Mouse (Mus musculus) intestine, embryonic 15.5 days (tissue): ENCODE measurements at regions not wholly inside any gene's neighbourhood (a gene's known extent, or its start where the extent isn't known, plus 50 kb on each side); places are given as distances from the start of the nearest gene placed in this dataset.
"Not testable (repeated sequence)": the region's sequence is repeated elsewhere in the genome, so short reads cannot be mapped to it uniquely, and the experiment has no call there.

ENCODE experiments used
- ATAC-seq: fragments of 200-750 bp; cut with Nextera tagmentation; 2 replicates; pipeline ENCODE4 v1.8.0; 2017; ENCODE audit warnings: moderate TSS enrichment, moderate library complexity
- H3K27ac ChIP-seq: fragments of 300-500 bp; sonication (generic); 2 replicates; pipeline ENCODE4 v1.5.1; 2015; ENCODE audit warnings: mild to moderate bottlenecking, inconsistent platforms
- H3K27me3 ChIP-seq: fragments of 300-500 bp; sonication (generic); replicated peaks from 2 replicates; pipeline ENCODE4 v1.6.1; 2015; ENCODE audit warnings: inconsistent platforms
- H3K36me3 ChIP-seq: fragments of 300-500 bp; sonication (generic); 2 replicates; pipeline ENCODE4 v1.6.1; 2015; ENCODE audit warnings: inconsistent platforms
- H3K4me1 ChIP-seq: fragments of 300-500 bp; sonication (generic); replicated peaks from 2 replicates; pipeline ENCODE4 v1.6.1; 2015; ENCODE audit warnings: inconsistent platforms
- H3K4me2 ChIP-seq: fragments of 300-500 bp; sonication (generic); replicated peaks from 2 replicates; pipeline ENCODE4 v1.6.1; 2015; ENCODE audit warnings: mild to moderate bottlenecking, inconsistent platforms
- H3K4me3 ChIP-seq: fragments of 300-500 bp; sonication (generic); replicated peaks from 2 replicates; pipeline ENCODE4 v1.5.1; 2015; ENCODE audit warnings: inconsistent platforms
- H3K9ac ChIP-seq: fragments of 300-500 bp; sonication (generic); 2 replicates; pipeline ENCODE4 v1.6.1; 2015; ENCODE audit warnings: inconsistent platforms
- H3K9me3 ChIP-seq: fragments of 300-500 bp; sonication (generic); 2 replicates; pipeline ENCODE4 v1.6.1; 2016; ENCODE audit warnings: inconsistent platforms
- WGBS: fragments of 180-500 bp; shearing (Covaris S2); methylation state at CpG from one replicate; pipeline ENCODE4 v1.1.7; 2015; 5-methylcytosine and 5-hydroxymethylcytosine counted together

GRCm38 (mm10) chr4:16944901-16945300 lies 2660.3 kb upstream of the Gm12353 start:
- no peak overlapping the region for H3K9ac ChIP-seq
- no peak overlapping the region for H3K4me3 ChIP-seq
- H3K27me3 ChIP-seq = no peaks in the 10 kb centered on the region
- ATAC-seq = no peak
- H3K36me3 ChIP-seq = no peaks in the 10 kb centered on the region
- H3K4me2 ChIP-seq = no peak overlapping the region
- no peak overlapping the region for H3K27ac ChIP-seq
- H3K9me3 ChIP-seq = no peaks in the 10 kb centered on the region
- H3K4me1 ChIP-seq = no peaks in the 10 kb centered on the region
- WGBS = 86% methylated on average over 4 of the region's 4 CpGs

GRCm38 (mm10) chr4:16954591-16954990 lies 2650.7 kb upstream of the Gm12353 start:
- WGBS = 57% methylated on average over 1 of the region's 1 CpGs
- H3K9ac ChIP-seq, H3K4me2 ChIP-seq, H3K4me1 ChIP-seq, H3K4me3 ChIP-seq, H3K27ac ChIP-seq, H3K9me3 ChIP-seq, ATAC-seq, H3K36me3 ChIP-seq, H3K27me3 ChIP-seq: not testable (repeated sequence)

- H3K4me1 ChIP-seq, H3K36me3 ChIP-seq, H3K27ac ChIP-seq, H3K27me3 ChIP-seq, H3K4me3 ChIP-seq, H3K9me3 ChIP-seq, H3K4me2 ChIP-seq, H3K9ac ChIP-seq, ATAC-seq: not testable (repeated sequence)
- WGBS = 84% methylated on average over 5 of the region's 5 CpGs
Observed at GRCm38 (mm10) chr4:16954991-16955390, 2650.3 kb upstream of the Gm12353 start.

GRCm38 (mm10) chr4:16981733-16982230 lies 2623.5 kb upstream of the Gm12353 start:
- 55% methylated on average over 1 of the region's 1 CpGs for WGBS
- ATAC-seq = no peak
- no peaks in the 10 kb centered on the region for H3K36me3 ChIP-seq

GRCm38 (mm10) chr4:17026685-17027084 lies 2578.6 kb upstream of the Gm12353 start:
- Histone ChIP-seq H3K36me3 (no peaks in the 10 kb centered on the region), H3K9me3 (no peaks in the 10 kb centered on the region), H3K4me1 (no peaks in the 10 kb centered on the region), H3K4me2 (no peak overlapping the region), H3K9ac (no peak overlapping the region), H3K27me3 (no peaks in the 10 kb centered on the region), H3K27ac (no peak overlapping the region), H3K4me3 (no peak overlapping the region)
- WGBS = 21% methylated on average over 2 of the region's 2 CpGs
- ATAC-seq = 0 out of 2 replicates have a peak, but pooled peaks have one; percentile 31

More at GRCm38 (mm10) chr4:16981733-16982230, 2623.5 kb upstream of the Gm12353 start:
- Histone ChIP-seq H3K4me3 (no peak overlapping the region), H3K4me2 (no peak overlapping the region), H3K4me1 (no peaks in the 10 kb centered on the region), H3K9ac (no peak overlapping the region), H3K27me3 (no peaks in the 10 kb centered on the region), H3K9me3 (no peaks in the 10 kb centered on the region), H3K27ac (no peak overlapping the region)
